Mouse (Mus musculus) kidney, postnatal 14 days (tissue): ENCODE measurements around the gene Mesp1.
"Not testable (repeated sequence)": the region's sequence is repeated elsewhere in the genome, so short reads cannot be mapped to it uniquely, and the experiment has no call there.

Experiments used
- DNase-seq: peaks from one replicate; pipeline ENCODE4 v3.0.0; 2022; ENCODE audit warnings: mixed read lengths

The Mesp1 gene

DNA sequence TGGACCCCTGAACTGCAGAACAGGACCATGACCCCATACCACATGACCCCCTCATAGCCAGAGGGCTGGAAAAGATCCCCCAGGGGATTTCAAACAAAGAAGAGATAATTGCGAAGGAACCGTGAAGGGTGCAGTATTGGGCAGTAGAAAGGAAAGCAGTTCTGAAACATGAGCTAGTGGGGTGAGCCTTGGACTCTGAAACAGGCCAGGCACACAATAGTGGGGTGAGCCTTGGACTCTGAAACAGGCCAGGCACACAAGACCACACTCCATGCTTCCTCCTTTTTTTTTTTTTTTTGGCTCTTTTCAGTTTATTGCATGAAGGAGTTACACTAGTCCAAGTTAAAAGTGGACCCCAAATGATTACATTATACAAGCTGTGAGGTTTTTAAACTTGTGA is 3.8 kb downstream of the Mesp1 start:
- not testable (repeated sequence) for DNase-seq

DNA sequence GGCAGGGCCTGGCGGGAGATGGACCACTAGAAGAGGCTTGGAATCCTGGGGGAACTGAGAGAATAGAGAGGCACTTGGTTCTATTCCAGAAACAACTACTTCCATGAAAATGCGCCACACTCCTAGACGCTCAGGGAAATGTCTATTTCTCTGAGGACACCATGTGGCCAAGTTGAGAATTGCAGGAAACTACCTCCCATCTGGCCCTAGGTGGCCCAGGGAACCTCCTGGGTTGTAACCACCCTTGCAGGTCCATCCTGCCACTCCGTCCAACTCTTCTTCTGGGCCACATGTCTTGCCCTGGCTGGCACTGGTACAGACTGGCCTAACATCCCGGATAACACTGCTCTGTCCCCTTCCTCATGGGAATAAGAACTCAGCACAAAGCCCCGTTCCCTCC is 7.3 kb downstream of the Mesp1 start:
- peak; percentile 82 for DNase-seq

DNA sequence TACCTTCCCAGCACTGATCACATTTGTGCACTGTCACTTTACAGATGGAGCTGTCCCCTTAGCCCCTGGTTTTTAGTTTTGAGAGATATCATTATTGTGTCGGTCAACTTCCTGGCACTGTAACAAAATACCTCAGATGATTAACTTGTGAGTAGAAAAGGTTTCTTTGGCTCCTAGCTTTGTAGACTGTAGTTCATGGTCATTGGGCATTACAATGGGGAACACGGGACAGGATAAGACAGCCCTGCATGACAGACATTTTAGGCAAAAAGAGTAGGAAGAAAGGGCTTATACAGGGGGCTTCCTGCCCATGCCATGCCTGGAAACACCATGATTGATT is 11.1 kb downstream of the Mesp1 start:
- DNase-seq, result no peak

DNA sequence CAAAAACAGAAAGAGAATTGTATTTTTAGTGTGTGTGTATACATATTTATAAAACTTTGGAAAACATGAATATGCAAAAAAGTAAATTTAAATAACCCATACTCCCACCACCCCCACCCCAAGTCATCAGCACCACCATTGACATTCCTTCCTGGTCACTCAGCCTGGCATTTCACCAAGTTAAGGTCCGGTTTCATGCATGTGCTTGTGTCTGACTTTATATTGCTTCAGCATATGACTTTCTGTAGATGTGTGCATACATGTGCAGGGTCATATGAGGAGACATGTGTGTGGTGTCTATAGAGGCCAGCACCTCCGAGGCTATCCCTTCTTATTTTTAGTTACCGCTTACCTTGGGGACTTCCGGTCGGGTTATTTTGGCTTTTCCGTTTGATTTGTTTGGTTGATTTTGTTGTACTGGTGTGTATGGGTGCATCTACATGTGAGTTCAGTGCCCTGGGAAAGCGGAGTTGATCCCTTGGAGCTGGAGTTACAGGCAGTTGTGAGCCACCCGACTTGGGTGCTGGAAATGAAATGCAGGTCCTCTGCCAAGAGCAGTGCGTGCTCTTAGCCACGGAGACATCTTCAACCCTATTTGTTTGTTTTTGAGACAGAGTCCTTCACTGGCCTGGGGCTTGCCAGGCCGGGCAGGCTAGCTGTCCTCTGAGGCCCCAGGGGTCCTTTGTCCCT is 11.6 kb downstream of the Mesp1 start:
- DNase-seq, result no peak

DNA sequence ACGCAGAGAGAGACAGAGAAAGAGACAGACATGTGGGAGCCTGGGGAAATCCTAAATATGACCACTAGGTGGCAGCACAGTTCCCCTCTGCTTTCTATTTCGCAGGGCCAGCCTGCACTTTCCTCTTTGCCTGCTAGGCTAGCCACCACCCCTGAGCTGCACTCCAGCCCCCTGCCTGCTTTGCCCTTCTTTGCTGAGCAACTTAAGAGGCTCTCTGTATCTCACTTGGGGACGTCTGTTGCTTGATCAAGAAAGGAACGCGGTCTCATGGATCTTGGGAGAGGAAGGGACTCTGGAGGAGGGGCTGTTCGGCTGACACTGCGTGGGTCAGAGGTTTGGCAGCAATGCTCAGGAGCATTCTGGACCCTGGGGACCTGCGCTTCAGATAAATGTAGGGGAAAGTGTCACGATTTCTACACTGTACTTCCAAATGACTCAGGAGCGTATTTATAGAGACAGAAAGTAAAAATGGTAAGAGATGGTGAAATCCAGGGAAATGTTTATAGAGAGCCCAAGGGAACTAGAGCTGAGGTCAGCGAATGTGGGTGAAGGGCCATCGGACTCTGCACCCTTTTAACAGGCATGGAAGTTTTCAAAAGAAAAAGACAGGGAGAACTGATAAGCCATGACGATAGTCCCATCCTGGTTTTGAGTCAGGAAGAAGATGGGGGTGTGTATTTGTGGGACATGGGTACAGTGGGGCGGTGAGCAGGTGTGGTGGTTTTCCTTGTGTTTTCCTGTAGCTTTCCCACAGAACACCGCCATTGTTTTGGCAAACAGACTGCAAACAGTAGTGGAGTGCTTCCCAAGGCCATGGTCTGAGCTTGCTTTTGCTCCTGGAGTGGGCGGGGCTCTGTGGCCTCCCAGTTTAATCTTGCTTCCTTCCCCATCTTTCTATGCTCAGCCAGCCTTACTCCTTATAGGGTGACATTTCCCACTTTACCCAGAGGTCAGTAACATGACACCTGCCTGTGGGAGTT is 12.7 kb downstream of the Mesp1 start:
- peak; percentile 82 for DNase-seq

DNA sequence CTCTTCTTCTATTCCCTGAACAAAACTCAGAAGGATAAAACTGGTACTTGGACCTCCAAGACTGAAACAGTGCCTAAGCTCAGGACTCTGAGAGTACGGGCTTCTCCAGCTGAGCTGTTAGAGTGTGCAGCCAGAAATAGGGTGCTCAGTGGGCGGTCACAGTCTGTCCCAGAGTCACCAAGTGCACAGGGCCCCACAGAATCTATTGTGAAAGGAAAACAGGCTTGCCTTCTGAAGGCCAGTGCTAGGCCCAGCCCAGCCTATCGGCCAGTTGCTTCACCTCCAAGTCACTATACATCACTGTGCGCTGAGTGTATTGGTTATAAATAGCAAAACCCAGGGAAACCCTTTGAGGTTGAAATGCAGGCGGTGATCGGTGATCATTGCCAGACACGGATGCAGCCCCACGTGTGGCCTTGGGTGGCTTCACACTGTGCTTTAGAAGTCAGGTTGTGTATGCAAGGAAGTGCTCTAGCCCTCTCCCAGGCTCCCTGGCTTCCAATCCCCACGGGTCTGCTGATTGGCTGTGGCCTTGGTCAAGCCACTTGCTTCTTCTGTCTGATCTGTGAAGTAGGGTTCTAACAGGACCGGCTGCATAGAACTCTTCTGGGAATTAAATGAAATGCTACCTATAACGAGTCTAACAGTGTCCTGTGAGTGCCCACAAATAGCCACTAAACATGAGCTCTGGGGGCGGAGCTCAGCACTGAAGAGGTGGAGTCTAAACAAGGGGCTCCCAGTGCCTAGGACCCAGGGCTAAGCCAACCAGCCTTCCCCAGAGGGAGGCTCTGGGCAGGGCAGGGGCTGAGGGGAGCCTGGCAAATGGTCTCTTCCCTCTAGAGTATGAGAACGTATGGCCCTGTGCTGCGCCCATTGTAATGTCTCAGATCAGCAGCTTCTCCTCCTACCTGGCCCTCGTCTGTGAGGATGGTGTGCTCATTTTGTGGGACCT is 21.8 kb downstream of the Mesp1 start:
- DNase-seq, result no peak

DNA sequence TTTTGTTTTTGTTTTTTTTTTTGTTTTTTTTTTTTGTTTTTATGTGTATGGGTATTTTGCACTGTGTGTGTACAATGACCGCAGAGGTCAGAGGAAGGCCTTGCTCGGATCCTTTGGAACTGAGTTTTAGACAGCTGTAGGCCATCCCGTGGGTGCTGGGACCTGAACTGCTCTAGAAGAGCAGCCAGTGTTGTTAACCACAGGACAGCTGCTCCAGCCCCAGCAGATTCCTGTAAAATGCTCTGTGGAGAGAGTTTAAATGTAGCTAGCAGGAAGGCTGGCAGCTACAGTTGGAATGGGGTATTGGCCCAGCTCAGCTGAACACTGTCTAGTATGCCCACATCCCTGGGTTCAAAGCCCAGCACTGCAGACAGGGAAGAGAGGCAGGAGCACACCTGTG is 23.9 kb downstream of the Mesp1 start:
- DNase-seq, result peak; percentile 20

DNA sequence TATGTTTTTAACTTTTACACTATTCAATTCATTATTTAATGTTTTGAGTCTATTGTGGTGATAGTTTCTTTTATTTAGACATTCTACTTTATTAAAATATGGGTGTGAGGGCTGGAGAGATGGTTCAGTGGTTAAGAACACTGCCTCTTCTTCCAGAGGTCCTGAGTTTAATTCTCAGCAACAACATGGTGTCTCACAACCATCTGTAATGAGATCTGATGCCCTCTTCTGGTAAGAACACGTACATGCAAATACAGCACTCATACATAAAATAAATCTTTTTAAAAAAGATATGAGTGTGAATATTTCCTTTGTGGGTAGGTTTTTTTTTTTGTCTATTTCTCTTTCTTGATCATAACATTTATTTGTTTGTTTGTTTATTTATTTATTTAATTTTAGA is 27.6 kb downstream of the Mesp1 start:
- DNase-seq, result no peak

DNA sequence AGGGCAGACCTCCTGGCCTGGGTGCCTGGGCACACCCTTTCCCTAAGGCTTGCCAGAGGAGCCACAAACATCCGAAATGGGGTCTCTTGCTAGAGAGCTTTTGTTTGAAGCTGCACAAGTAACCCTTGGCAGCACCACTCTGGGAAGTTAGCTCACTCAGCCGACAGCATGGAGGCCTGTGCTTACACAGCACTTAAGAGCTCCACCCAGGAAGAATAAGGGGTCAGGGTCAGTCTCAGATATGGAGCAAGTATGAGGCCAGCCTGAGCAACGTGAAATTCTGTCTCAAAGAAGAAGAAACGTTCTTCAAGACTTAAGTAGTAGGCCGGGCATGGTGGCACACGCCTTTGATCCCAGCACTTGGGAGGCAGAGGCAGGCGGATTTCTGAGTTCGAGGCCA is 31.5 kb downstream of the Mesp1 start:
- no peak for DNase-seq

DNA sequence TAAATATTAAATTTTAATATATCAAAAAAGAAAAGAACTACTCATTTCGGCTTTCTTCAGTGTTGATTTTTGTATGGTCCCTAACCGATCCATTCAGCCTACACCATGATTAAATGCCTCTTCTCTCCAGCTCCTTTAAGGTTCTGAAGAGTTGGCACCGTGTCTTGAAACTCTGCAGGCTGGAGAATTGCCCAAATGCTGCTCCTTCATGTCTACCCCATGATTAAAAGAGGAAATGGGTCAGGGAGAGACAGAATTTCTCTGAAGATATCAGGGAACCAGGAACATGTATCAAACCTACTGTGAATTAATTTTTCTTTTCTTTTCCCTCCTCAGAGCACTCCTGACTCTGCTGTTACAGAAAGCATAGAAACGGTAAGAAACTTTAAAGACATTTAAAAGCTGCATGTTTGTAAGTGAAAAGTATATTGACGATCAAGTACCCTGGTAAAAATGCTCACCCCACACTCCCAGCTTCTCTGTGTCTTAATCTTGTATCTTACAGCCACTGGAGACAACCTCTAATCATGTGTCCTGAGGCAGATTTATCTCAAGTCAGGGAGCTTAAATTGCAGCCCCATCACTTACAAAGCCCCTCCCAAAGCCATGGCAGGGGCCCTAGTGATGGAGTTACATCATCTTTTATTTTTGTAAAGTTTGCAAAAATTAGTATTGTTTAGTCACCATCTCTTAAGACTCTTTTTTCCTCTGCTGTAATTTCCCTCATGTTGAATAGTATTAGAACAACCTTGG is 32.3 kb downstream of the Mesp1 start:
- no peak for DNase-seq

DNA sequence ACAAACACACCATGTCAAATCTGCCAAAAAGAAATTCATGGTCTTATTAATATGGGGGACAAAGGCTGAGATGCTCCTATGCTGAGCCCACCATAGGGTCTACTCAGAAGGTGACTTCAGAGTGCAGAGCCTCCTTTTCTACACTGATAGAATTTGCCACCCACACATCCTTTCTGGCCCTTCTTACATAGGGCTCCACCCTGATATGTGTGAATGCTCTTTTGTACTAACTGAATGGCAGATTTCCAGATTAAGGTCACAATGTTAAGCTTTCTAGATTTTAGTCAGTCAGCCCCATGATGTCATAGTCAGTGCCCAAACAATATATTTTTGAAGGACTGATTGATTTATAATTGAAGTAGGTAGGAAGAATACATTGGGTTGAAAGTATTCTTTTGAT is 33.8 kb downstream of the Mesp1 start:
- DNase-seq, result no peak

DNA sequence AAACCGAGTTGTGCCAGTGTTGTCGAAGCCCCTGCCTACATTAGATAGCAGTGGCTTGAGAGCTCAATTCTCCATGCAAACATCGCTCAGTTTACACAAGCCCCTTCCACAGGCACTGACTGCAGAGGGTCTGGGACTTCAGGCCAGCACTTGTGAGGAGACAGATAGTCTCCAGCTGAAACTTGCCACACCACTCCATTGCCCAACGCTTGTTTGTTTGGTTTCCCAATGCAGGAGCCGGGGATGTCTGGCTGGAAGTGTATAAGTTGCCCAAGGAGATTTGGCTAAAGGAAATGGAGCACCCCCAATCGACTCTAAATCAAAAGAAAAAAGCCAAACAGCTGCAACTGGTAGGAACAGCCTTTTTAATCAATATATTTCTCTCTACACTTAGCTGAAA is 35.4 kb downstream of the Mesp1 start:
- no peak for DNase-seq

DNA sequence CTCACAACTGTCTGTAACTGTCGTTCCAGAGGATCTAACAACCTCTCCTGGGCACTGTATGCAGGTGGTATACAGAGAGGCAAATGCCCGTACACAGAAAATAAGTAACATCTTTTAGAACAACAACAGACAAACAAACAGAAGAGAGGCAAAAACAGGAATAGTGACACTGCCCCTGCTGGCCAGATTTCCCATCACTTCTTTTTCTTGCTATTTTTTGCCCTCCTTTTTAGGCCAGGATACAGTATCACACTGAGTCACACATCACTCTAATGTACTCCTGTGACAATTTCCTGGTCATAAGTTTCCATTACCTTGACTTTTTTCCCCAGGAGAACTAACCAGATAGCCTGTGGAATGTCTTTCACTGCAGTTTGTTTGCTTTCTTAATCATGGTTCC is 37.3 kb downstream of the Mesp1 start:
- DNase-seq, result no peak

DNA sequence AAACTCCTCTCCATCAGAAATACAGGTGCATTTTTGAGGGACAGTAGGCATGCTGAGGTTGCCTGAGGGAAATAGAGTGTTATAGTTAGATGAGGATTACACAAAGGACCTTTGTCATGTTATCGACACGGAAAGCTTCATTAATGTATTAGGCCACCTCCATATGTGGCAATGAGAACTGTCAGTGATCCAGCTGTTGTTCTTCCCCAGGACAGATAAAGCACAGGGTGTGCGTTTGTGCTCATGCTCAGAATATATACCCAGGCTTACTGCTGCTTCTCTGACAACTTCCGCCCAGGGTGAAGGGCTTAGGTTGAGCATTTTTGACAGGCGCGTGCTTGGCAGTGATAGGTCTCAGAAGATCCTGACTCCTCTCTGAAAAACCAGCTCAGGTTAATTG is 44.1 kb downstream of the Mesp1 start:
- no peak for DNase-seq

DNA sequence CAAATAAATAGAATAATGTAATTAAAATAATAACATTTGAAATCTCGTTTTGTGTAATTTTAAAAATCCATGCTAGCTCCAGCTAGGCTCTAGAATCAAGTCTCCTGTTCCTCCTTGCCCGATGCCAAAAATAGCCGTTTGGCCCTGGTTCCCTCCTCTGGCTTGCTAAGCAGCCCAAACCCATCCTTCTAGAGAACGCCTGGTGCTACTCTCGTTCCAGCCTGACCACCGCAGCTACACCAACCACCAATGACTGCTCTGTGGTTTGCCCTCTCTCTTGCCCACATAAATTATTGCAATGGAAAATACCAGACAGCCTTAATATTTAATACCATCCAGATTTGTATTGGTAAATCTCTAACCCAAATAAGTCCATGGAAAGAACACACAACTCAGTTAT is 45.9 kb downstream of the Mesp1 start:
- DNase-seq, result no peak

DNA sequence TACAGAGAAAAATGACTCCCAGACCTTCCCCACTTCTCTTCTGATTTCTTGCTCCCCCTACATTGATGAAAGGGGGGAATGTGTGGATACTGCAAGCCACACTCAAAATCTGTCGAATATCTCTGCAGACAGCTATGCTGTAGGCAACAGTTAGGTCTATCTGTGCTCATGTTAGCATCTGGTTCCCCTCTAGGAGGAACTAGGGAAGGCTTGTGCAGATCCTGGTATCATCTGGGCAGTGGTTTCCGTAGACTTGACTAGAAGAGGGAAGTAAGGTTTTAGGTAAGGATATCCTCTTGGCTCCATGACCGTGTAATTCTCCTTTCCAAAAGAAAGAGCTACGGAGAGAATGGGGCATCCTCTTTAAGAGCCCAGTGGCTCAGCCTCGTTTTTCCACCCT is 49.0 kb downstream of the Mesp1 start:
- no peak for DNase-seq

DNA sequence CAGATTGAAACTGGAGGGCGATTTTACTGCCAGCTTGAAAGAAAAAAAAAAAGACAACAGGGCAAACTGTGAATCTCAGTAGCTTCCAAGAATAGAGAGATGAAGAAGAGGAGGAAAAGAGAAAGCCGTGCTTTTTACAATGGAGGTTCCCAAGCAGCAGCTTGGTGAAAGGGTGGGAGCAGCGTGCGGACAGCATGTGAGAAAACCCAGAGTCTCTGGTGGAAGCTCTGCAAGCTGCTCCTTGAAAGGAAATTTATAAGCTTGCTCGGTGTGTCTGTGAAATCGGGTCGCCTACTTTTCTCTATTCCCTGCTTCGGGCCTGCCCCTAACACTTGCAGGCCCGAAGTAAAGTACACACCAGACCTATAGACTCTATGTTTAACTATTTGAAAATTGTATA is 49.5 kb downstream of the Mesp1 start:
- no peak for DNase-seq

DNA sequence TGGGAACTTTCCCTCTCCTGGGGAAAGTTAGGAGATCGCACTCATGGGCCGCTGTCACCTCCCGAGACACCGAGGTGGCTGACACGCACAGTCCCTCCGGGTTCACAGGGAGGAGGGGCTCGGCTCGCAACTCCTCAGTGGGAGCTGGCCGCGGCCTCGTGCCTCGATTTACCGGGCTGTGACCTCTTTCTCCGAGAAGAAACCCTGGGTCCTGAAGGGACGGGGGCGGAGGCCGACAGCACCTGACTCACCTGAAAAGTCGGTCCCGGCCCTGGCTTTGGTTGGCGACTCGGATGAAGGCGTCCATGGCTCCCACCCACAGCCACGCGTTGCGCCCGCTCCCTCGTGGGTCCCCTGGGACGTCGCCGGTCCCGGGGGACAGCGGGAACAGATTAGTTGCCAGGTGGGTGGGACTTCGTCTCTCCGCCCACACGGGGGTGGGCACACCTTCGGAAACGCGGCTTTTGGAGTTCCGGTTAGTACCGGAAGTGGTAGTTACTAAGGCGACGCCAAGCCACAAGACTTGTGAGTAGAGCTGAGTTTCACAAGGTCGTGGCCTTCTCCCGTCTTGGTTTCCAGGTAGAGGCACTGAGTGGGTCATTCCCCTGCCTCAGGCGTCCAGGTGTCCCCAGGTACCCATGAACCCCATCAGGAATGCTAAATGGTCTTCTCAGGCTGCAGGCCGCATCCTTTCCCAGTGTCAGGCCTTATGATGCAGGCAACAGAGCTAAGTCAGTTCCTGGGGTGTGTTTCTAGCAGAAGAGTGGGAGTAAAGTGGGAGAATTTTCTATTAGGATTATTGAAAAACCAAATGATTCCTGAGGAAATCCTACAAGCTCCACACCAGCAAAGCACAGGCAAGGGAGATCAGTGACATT is 50.7 kb downstream of the Mesp1 start, which contains the start of the genes Pex11a and Wdr93:
Gene Pex11a, minus strand, starts transcription at position 473 of the 878 bp plus-strand sequence.
Gene Wdr93, plus strand, starts transcription at position 505 of the 878 bp plus-strand sequence.
- peak; percentile 90 for DNase-seq

DNA sequence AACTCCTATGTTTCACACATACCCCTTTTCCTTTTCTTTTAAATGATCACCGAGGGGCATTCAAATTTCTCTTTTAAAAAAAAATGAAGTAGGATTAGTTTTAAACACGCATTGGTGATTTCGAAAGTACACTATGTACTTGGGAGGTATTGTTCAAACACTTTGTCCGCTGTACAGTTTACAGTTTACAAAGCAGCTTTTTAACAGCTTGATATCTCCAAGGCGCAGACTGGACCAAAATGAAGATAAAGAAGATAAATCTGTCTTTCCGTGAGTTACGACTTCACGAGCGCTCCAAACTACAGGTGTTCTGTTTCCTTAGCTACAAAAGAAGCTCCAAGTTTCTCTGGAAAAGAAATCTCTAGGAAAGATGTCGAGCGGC is 51.3 kb downstream of the Mesp1 start:
- DNase-seq, result no peak
